Mouse (Mus musculus) hindbrain, embryonic 15.5 days (tissue): Measurements from ENCODE around the gene Gm20388. TPM values are rescaled to one million over a fixed set of nuclear protein-coding genes. Genes with fewer than 3 reads are reported as not detected.

ENCODE experiments used
- ATAC-seq: fragments of 200-750 bp; cut with Nextera tagmentation; 2 replicates; pipeline ENCODE4 v1.8.0; 2017; ENCODE audit warnings: low read depth, moderate number of reproducible peaks, moderate TSS enrichment; ENCODE audit not compliant: low FRiP score
- H3K27ac ChIP-seq: fragments of 300-500 bp; sonication (generic); replicated peaks from 2 replicates; pipeline ENCODE4 v1.5.1; 2015; ENCODE audit warnings: mild to moderate bottlenecking, inconsistent platforms
- H3K27me3 ChIP-seq: fragments of 300-500 bp; sonication (generic); 2 replicates; pipeline ENCODE4 v1.6.1; 2015; ENCODE audit warnings: control low read depth, inconsistent platforms
- H3K36me3 ChIP-seq: fragments of 300-500 bp; sonication (generic); 2 replicates; pipeline ENCODE4 v1.6.1; 2015; ENCODE audit warnings: control low read depth, inconsistent platforms
- H3K4me1 ChIP-seq: fragments of 300-500 bp; sonication (generic); replicated peaks from 2 replicates; pipeline ENCODE4 v1.6.1; 2015; ENCODE audit warnings: control low read depth, inconsistent platforms
- H3K4me2 ChIP-seq: fragments of 300-500 bp; sonication (generic); 2 replicates; pipeline ENCODE4 v1.6.1; 2015; ENCODE audit warnings: moderate library complexity, mild to moderate bottlenecking, inconsistent platforms
- H3K4me3 ChIP-seq: fragments of 300-500 bp; sonication (generic); 2 replicates; pipeline ENCODE4 v1.5.1; 2015; ENCODE audit warnings: mild to moderate bottlenecking, inconsistent platforms
- H3K9ac ChIP-seq: fragments of 300-500 bp; sonication (generic); 2 replicates; pipeline ENCODE4 v1.6.1; 2015; ENCODE audit warnings: inconsistent platforms
- H3K9me3 ChIP-seq: fragments of 300-500 bp; sonication (generic); 2 replicates; pipeline ENCODE4 v1.6.1; 2016; ENCODE audit warnings: control low read depth, inconsistent platforms
- WGBS: fragments of 180-500 bp; shearing (Covaris S2); methylation state at CpG from one replicate; pipeline ENCODE4 v1.1.7; 2015; 5-methylcytosine and 5-hydroxymethylcytosine counted together
- polyA plus RNA-seq: library from polyadenylated mRNA; unstranded; fragments of >200 nt; fragmentation: Nextera tagmentation; extraction: Ambion mirVana; gene quantifications from 2 replicates; pipeline ENCODE4 v1.2.1, GENCODE M21; 2015

The Gm20388 gene
- polyA plus RNA-seq, 1 experiment from 2014 or later, result 5.4 TPM

DNA sequence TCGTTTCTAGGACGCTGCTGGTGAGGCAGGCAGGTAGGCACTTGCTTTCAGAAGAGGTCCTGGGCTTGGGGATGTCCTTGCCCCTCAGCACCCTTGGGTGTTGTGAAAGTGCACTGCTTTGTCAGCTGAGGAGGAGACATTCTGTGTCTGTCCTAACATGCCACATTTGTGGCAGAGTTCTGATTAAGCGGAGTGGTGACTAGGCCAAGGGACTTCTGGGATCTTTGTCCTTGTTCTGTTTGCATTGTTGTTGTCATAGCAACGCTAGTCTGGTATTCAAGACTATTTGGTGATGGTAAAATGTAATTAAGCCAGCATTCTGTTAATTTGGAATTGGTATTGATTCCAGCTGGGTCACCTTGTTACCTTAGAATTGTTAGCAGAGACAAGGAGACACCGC lies 2093.5 kb downstream of the Gm20388 start:
- Histone ChIP-seq H3K4me1 (peaks cover 8% of the 10 kb centered on the region; the same call in 1 of the 2 replicates), H3K4me2 (no peak overlapping the region), H3K9ac (no peak overlapping the region), H3K27me3 (no peaks in the 10 kb centered on the region), H3K27ac (no peak overlapping the region; the same call in 1 of the 2 replicates), H3K9me3 (no peaks in the 10 kb centered on the region), H3K36me3 (peaks cover 32% of the 10 kb centered on the region), H3K4me3 (no peak overlapping the region)
- ATAC-seq, result no peak
- 80% methylated on average over 5 of the region's 5 CpGs for WGBS

GRCm38 (mm10) chr8:122005422-122006204 lies 2095.0 kb downstream of the Gm20388 start:
- Histone ChIP-seq H3K4me3 (no peak overlapping the region), H3K4me2 (no peak overlapping the region), H3K27me3 (no peaks in the 10 kb centered on the region), H3K4me1 (peaks cover 8% of the 10 kb centered on the region; the same call in 1 of the 2 replicates), H3K36me3 (peaks cover 26% of the 10 kb centered on the region), H3K9ac (no peak overlapping the region), H3K27ac (no peak overlapping the region), H3K9me3 (no peaks in the 10 kb centered on the region)
- 81% methylated on average over 25 of the region's 25 CpGs for WGBS
- ATAC-seq, result peak; percentile 23; the same call in 1 of the 2 replicates

GRCm38 (mm10) chr8:122006688-122007484 lies 2096.2 kb downstream of the Gm20388 start:
- Histone ChIP-seq H3K27ac (0 out of 2 replicates have a peak overlapping the region, but pooled peaks have one; percentile 2), H3K4me3 (no peak overlapping the region)
- WGBS, result 79% methylated on average over 13 of the region's 13 CpGs

DNA sequence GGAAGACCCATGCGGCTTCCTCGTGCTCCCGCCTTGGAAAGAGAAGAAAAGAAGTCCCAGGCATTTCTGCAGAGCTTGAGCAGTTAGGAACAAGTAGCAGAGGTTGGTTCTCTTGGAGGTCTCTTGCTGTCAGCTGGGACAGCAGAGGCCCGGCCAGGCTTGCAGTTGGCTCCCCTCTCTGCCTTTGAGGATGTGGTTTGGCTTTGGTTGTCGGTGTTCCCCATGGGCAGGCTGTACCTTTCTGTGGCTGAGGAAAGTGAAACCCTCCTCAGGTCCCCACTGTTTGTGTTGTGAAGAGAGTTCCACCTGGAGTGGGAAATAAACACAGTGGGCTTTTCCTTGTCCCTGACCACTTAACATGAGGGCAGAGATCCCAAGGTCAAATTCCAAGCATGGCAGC lies 2097.8 kb downstream of the Gm20388 start:
- Histone ChIP-seq H3K4me3 (no peak overlapping the region), H3K27me3 (no peaks in the 10 kb centered on the region), H3K36me3 (peaks cover 19% of the 10 kb centered on the region), H3K27ac (no peak overlapping the region), H3K4me2 (no peak overlapping the region), H3K9ac (no peak overlapping the region), H3K4me1 (peaks cover 13% of the 10 kb centered on the region), H3K9me3 (no peaks in the 10 kb centered on the region)
- no peak for ATAC-seq
- 91% methylated on average over 5 of the region's 5 CpGs for WGBS

More at GRCm38 (mm10) chr8:122006688-122007484, 2096.2 kb downstream of the Gm20388 start:
- Histone ChIP-seq H3K27me3 (no peaks in the 10 kb centered on the region), H3K36me3 (peaks cover 19% of the 10 kb centered on the region), H3K9ac (no peak overlapping the region), H3K4me1 (peaks cover 13% of the 10 kb centered on the region), H3K4me2 (0 out of 2 replicates have a peak overlapping the region, but pooled peaks have one; percentile 10), H3K9me3 (no peaks in the 10 kb centered on the region)
- no peak for ATAC-seq

GRCm38 (mm10) chr8:122010638-122011037 lies 2100.0 kb downstream of the Gm20388 start:
- WGBS, result 89% methylated on average over 5 of the region's 5 CpGs
- no peak overlapping the region for H3K4me3 ChIP-seq
- H3K4me1 ChIP-seq, result peaks cover 5% of the 10 kb centered on the region; the same call in 1 of the 2 replicates
- H3K9me3 ChIP-seq, result no peaks in the 10 kb centered on the region
- no peak overlapping the region for H3K27ac ChIP-seq
- peaks cover 19% of the 10 kb centered on the region for H3K36me3 ChIP-seq
- H3K9ac ChIP-seq, result no peak overlapping the region
- no peak for ATAC-seq
- no peaks in the 10 kb centered on the region for H3K27me3 ChIP-seq
- H3K4me2 ChIP-seq, result no peak overlapping the region

DNA sequence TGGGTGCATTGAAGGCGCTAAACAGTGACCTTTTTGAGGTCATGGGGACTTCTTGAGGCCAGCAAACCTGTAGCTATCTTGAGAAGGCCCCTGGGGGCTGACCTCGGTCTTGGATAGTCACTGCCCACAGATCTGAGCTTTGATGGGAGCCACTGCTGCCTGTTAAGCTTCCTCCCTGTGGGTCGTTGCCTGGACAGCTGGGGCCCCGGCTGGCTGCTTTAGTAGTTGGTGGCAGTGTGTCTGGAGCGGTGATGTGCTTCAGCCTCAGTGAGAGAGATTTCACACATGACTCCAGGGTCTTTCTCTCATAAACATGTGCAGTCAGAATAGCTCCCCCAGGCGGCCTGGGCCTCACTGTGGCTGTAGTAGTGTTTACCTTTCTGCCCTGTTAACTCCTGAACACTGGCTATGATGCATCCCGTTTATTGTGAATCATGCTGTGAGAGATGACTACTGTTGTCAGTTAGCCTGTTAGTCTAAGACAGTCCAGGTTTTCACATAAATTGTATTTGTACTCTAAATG lies 2100.5 kb downstream of the Gm20388 start:
- H3K9me3 ChIP-seq, result no peaks in the 10 kb centered on the region
- H3K4me2 ChIP-seq, result no peak overlapping the region
- H3K27ac ChIP-seq, result no peak overlapping the region
- WGBS, result 62% methylated on average over 7 of the region's 7 CpGs
- H3K4me1 ChIP-seq, result peaks cover 5% of the 10 kb centered on the region; the same call in 1 of the 2 replicates
- H3K27me3 ChIP-seq, result no peaks in the 10 kb centered on the region
- H3K36me3 ChIP-seq, result peaks cover 19% of the 10 kb centered on the region
- no peak overlapping the region for H3K4me3 ChIP-seq
- no peak for ATAC-seq
- no peak overlapping the region for H3K9ac ChIP-seq

GRCm38 (mm10) chr8:122014606-122015005 lies 2104.0 kb downstream of the Gm20388 start:
- Histone ChIP-seq H3K4me1 (peaks cover 15% of the 10 kb centered on the region), H3K36me3 (no peaks in the 10 kb centered on the region; the same call in 1 of the 2 replicates), H3K4me2 (no peak overlapping the region), H3K27ac (no peak overlapping the region), H3K27me3 (no peaks in the 10 kb centered on the region), H3K9me3 (no peaks in the 10 kb centered on the region), H3K4me3 (no peak overlapping the region), H3K9ac (no peak overlapping the region)
- no peak for ATAC-seq
- WGBS, result 60% methylated on average over 3 of the region's 3 CpGs

- no peak for ATAC-seq
- Histone ChIP-seq H3K9me3 (no peaks in the 10 kb centered on the region), H3K4me3 (no peak overlapping the region), H3K4me2 (no peak overlapping the region), H3K27ac (peak overlapping the region; percentile 1; the same call in 1 of the 2 replicates), H3K4me1 (peaks cover 16% of the 10 kb centered on the region), H3K36me3 (peaks cover 4% of the 10 kb centered on the region; the same call in 1 of the 2 replicates), H3K27me3 (no peaks in the 10 kb centered on the region), H3K9ac (no peak overlapping the region)
- WGBS, result 66% methylated on average over 22 of the region's 22 CpGs
Observed at GRCm38 (mm10) chr8:122018046-122018831, 2107.6 kb downstream of the Gm20388 start.

- H3K9ac ChIP-seq, result no peak overlapping the region
- H3K4me1 ChIP-seq, result peaks cover 16% of the 10 kb centered on the region
- WGBS, result 89% methylated on average over 1 of the region's 1 CpGs
Observed at GRCm38 (mm10) chr8:122019162-122019561, 2108.5 kb downstream of the Gm20388 start.

DNA sequence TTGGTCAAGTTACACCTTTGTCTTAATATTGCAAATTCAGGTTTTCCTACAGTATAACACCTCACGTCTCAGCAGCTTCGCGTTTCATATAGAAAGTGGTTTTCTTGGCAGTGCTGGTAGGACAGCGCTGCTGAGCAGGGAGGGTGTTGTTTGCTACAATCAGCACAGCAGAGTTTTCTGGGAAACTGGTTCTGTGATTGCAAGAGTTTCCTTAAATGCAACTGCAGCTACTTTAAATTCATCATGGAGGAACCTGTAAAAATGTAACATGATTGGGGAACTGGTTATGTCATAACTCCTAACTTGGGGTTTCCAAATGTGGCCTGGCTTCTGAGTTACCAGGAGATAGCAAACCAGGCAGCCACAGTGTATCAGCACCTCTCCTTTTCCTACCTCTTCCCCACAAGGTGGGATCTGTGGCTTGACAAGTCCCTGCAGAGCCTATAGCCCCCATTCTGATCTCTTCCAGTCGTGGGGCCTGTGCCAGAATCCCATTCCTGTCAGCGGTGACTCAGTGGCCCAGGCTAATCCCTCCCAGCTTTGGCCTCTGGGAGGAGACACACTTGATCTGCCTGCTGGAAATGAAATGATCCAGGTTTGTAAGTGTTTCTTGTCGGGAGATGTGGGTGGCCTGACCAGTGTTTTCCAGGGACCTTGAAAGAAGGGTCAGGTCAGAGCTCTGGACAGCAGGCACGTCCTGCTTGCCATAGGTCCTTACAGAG lies 2109.6 kb downstream of the Gm20388 start:
- H3K4me3 ChIP-seq, result no peak overlapping the region
- H3K9ac ChIP-seq, result no peak overlapping the region
- H3K27me3 ChIP-seq, result no peaks in the 10 kb centered on the region
- H3K4me2 ChIP-seq, result no peak overlapping the region
- H3K9me3 ChIP-seq, result no peaks in the 10 kb centered on the region
- H3K36me3 ChIP-seq, result peaks cover 12% of the 10 kb centered on the region
- H3K4me1 ChIP-seq, result peaks cover 16% of the 10 kb centered on the region
- H3K27ac ChIP-seq, result no peak overlapping the region
- no peak for ATAC-seq
- 85% methylated on average over 8 of the region's 8 CpGs for WGBS

More at GRCm38 (mm10) chr8:122019162-122019561, 2108.5 kb downstream of the Gm20388 start:
- no peak for ATAC-seq
- no peaks in the 10 kb centered on the region for H3K9me3 ChIP-seq
- peaks cover 6% of the 10 kb centered on the region for H3K36me3 ChIP-seq
- H3K4me2 ChIP-seq, result no peak overlapping the region
- no peak overlapping the region; the same call in 1 of the 2 replicates for H3K27ac ChIP-seq
- no peaks in the 10 kb centered on the region for H3K27me3 ChIP-seq
- H3K4me3 ChIP-seq, result no peak overlapping the region

- Histone ChIP-seq H3K4me2 (no peak overlapping the region), H3K36me3 (peaks cover 21% of the 10 kb centered on the region), H3K9ac (no peak overlapping the region), H3K27ac (no peak overlapping the region), H3K4me3 (no peak overlapping the region), H3K9me3 (no peaks in the 10 kb centered on the region), H3K4me1 (peaks cover 16% of the 10 kb centered on the region), H3K27me3 (no peaks in the 10 kb centered on the region)
- ATAC-seq, result no peak
- 89% methylated on average over 2 of the region's 2 CpGs for WGBS
Observed at GRCm38 (mm10) chr8:122021725-122022124, 2111.1 kb downstream of the Gm20388 start.
